Mouse (Mus musculus) ES-E14 (cell line): Measurements from ENCODE around the gene Gper1.

ENCODE experiments used
- CHD2 ChIP-seq: IDR thresholded peaks from 2 replicates; pipeline ENCODE4 v1.6.1; 2014; ENCODE audit warnings: mild to moderate bottlenecking, low read depth, low read length, inconsistent platforms
- HCFC1 ChIP-seq: IDR thresholded peaks from 2 replicates; pipeline ENCODE4 v1.6.1; 2012; ENCODE audit warnings: low read length, inconsistent platforms, borderline replicate concordance; ENCODE audit not compliant: insufficient read depth
- MAFK ChIP-seq: IDR thresholded peaks from 2 replicates; pipeline ENCODE4 v1.6.1; 2014; ENCODE audit warnings: mild to moderate bottlenecking, low read depth, low read length, inconsistent platforms; ENCODE audit not compliant: insufficient read depth
- ZC3H11A ChIP-seq: IDR thresholded peaks from 2 replicates; pipeline ENCODE4 v1.6.1; 2012; ENCODE audit warnings: low read depth, mild to moderate bottlenecking, inconsistent platforms, low read length, borderline replicate concordance
- ZNF384 ChIP-seq: IDR thresholded peaks from 2 replicates; pipeline ENCODE4 v1.6.1; 2012; ENCODE audit warnings: low read depth, low read length, inconsistent platforms

- TF ChIP-seq HCFC1 (no peak), MAFK (no peak), CHD2 (no peak), ZC3H11A (no peak), ZNF384 (no peak)
These were observed 29.8 kb upstream of the Gper1 start for GRCm38 (mm10) chr5:139393197-139393588.
